Mouse (Mus musculus) limb, embryonic 13.5 days (tissue): Measurements from ENCODE around the gene Med11. TPM values are rescaled to one million over a fixed set of nuclear protein-coding genes. Genes with fewer than 3 reads are reported as not detected.

Experiments used
- ATAC-seq: fragments of 200-750 bp; cut with Nextera tagmentation; 2 replicates; pipeline ENCODE4 v1.8.0; 2017; ENCODE audit warnings: low read depth, moderate number of reproducible peaks, moderate TSS enrichment; ENCODE audit not compliant: low FRiP score
- H3K27ac ChIP-seq: fragments of 300-500 bp; sonication (generic); 2 replicates; pipeline ENCODE4 v1.5.1; 2015; ENCODE audit warnings: inconsistent platforms, mild to moderate bottlenecking, moderate library complexity
- H3K27me3 ChIP-seq: fragments of 300-500 bp; sonication (generic); 2 replicates; pipeline ENCODE4 v1.6.1; 2015; ENCODE audit warnings: mild to moderate bottlenecking, inconsistent platforms
- H3K36me3 ChIP-seq: fragments of 300-500 bp; sonication (generic); 2 replicates; pipeline ENCODE4 v1.6.1; 2015; ENCODE audit warnings: inconsistent platforms, mild to moderate bottlenecking, moderate library complexity
- H3K4me1 ChIP-seq: fragments of 300-500 bp; sonication (generic); 2 replicates; pipeline ENCODE4 v1.6.1; 2015; ENCODE audit warnings: inconsistent platforms
- H3K4me2 ChIP-seq: fragments of 300-500 bp; sonication (generic); replicated peaks from 2 replicates; pipeline ENCODE4 v1.6.1; 2015; ENCODE audit warnings: inconsistent platforms, mild to moderate bottlenecking, moderate library complexity
- H3K4me3 ChIP-seq: fragments of 300-500 bp; sonication (generic); 2 replicates; pipeline ENCODE4 v1.5.1; 2015; ENCODE audit warnings: moderate library complexity, mild to moderate bottlenecking, inconsistent platforms
- H3K9ac ChIP-seq: fragments of 300-500 bp; sonication (generic); 2 replicates; pipeline ENCODE4 v1.6.1; 2015; ENCODE audit warnings: mild to moderate bottlenecking, inconsistent platforms
- H3K9me3 ChIP-seq: fragments of 300-500 bp; sonication (generic); 2 replicates; pipeline ENCODE4 v1.6.1; 2016; ENCODE audit warnings: inconsistent platforms
- WGBS: fragments of 180-500 bp; shearing (Covaris S2); methylation state at CpG from one replicate; pipeline ENCODE4 v1.1.7; 2015; 5-methylcytosine and 5-hydroxymethylcytosine counted together
- microRNA-seq: library from miRNA; unstranded; fragments of <30 nt; microRNA quantifications from one replicate; pipeline ENCODE4, GENCODE M21; 2016
- polyA plus RNA-seq: library from polyadenylated mRNA; unstranded; fragments of >200 nt; fragmentation: Nextera tagmentation; extraction: Ambion mirVana; gene quantifications from 2 replicates; pipeline ENCODE4 v1.2.1, GENCODE M21; 2015

Med11 gene
- polyA plus RNA-seq, 1 experiment from 2014 or later, result 45.9 TPM

DNA sequence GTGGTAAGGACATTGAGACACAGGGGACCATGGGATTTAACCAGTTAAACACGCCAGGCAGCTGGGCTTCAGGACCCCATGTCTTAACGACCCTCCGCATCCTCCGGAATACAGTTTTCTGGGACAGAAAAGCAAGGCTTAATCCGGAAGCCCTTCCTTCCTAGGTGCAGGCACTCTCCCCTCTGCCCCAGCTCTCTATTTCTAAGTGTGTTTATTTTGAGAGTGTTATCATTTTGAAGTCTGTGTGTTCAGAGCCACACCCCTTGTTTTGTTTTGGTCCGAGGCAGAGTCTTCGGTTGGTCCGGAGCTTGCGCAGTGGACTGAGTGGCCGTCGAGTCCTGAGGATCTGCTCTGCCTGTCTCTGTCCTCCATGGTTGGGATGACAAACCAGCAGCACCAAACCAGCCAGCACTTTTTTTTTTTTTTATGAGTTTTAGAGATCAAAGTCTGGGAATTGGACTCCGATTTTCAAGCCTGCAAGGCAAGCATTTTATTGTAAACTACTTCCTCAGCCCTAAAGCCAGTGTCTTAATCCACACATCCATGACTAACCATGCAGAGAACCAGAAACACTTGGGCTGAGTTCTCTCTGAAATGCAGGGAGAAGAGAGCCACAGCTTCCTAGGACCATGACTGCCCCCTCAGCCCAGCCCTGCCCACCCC lies 23.3 kb downstream of the Med11 start:
- Histone ChIP-seq H3K27me3 (no peaks in the 10 kb centered on the region), H3K4me3 (no peak overlapping the region), H3K4me2 (no peak overlapping the region), H3K4me1 (no peaks in the 10 kb centered on the region), H3K36me3 (no peaks in the 10 kb centered on the region), H3K27ac (no peak overlapping the region), H3K9me3 (no peaks in the 10 kb centered on the region), H3K9ac (no peak overlapping the region)
- WGBS, result 67% methylated on average over 12 of the region's 12 CpGs
- ATAC-seq, result no peak

DNA sequence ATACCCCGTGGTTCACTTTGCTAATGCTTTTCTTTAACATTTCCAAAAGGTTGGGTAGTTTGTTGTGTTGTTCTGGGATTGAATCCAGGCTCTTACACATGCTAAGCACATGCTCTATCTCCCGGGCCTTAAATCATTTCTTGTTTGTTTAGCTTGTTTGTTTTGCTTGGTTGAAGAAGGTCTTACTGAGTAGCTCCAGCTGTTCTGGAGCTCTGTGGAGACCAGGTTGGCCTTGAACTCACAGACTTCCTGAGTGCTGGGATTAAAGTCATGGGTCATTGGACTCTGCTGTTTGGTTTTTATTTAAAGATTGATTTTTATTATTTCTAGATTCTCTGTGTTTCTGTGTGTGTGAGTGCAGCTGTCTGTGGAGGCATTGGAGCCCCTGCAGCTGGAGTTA lies 33.8 kb downstream of the Med11 start:
- 59% methylated on average over 2 of the region's 2 CpGs for WGBS
- Histone ChIP-seq H3K27me3 (no peaks in the 10 kb centered on the region), H3K36me3 (no peaks in the 10 kb centered on the region), H3K27ac (no peak overlapping the region), H3K4me3 (no peak overlapping the region), H3K9me3 (no peaks in the 10 kb centered on the region), H3K4me2 (no peak overlapping the region), H3K9ac (no peak overlapping the region), H3K4me1 (no peaks in the 10 kb centered on the region)
- ATAC-seq, result no peak

DNA sequence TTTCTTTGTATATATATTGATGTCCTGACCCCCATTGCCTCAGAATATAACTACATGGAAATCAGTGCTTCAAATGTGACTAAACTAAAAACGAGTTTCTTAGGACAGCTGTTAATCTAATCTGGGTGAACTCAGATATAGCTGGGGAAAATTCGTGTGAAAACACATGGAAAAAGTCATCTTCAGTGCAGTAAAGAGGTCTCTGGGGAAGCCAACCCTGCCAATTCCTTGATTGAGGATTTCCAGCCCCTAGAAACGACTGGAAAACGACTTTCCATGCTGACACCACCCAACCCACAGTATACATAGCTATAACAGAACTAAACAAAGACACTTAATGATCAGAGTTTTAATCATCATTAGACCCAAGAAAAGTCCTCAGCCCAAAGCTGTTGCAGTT lies 36.1 kb downstream of the Med11 start:
- 34% methylated on average over 4 of the region's 4 CpGs for WGBS
- no peak for ATAC-seq
- Histone ChIP-seq H3K36me3 (no peaks in the 10 kb centered on the region), H3K4me3 (no peak overlapping the region), H3K9ac (no peak overlapping the region), H3K27ac (no peak overlapping the region), H3K4me1 (no peaks in the 10 kb centered on the region), H3K27me3 (no peaks in the 10 kb centered on the region), H3K4me2 (no peak overlapping the region), H3K9me3 (peaks cover 5% of the 10 kb centered on the region; the same call in 1 of the 2 replicates)

DNA sequence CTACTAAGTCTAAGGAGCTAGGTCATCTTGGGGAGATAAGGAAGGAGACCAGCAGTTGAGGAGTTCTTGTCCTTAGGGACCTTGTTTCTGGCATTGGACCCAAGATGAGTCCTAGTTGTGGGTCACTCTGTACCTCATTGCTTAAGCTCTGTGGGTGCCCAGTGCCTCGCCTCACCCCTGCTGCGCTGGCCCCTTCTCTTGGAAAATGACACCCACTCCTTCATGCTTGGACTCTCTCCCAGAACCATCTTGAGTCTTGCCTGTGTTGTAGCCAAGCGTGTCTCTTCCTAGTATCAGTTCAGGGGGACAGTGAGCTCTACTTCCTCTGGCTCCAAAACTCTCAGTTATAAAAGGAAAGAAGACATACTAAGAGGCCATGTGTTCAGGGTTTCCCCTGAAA lies 37.4 kb downstream of the Med11 start:
- ATAC-seq, result no peak
- H3K4me2 ChIP-seq, result no peak overlapping the region
- no peaks in the 10 kb centered on the region for H3K36me3 ChIP-seq
- 91% methylated on average over 3 of the region's 3 CpGs for WGBS
- H3K27ac ChIP-seq, result no peak overlapping the region
- H3K4me3 ChIP-seq, result no peak overlapping the region
- no peaks in the 10 kb centered on the region for H3K4me1 ChIP-seq
- H3K9me3 ChIP-seq, result peaks cover 5% of the 10 kb centered on the region; the same call in 1 of the 2 replicates
- H3K9ac ChIP-seq, result no peak overlapping the region
- no peaks in the 10 kb centered on the region for H3K27me3 ChIP-seq

DNA sequence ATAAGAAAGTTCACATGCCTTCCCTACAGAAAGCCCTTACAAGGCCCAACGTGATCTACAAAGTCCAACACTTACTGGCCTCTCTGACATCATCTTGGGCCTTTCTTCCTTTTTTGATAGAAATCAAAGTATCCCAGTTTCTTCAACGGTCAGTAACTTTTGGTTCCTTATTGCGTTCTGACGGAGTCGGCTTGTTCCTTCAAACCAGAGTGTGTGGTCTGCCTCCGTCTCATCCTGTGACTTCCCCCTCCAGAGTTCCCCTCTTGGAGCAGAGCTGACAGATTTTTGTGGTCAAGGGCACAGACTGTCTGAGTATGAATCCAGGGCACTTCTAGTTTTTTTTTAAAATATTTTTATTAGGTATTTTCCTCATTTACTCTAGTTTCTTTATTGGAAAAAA lies 38.0 kb downstream of the Med11 start:
- H3K36me3 ChIP-seq, result no peaks in the 10 kb centered on the region
- H3K9ac ChIP-seq, result no peak overlapping the region
- no peaks in the 10 kb centered on the region for H3K4me1 ChIP-seq
- H3K27ac ChIP-seq, result no peak overlapping the region
- H3K4me3 ChIP-seq, result no peak overlapping the region
- WGBS, result 85% methylated on average over 6 of the region's 6 CpGs
- H3K27me3 ChIP-seq, result no peaks in the 10 kb centered on the region
- ATAC-seq, result no peak
- H3K4me2 ChIP-seq, result no peak overlapping the region
- H3K9me3 ChIP-seq, result peaks cover 5% of the 10 kb centered on the region; the same call in 1 of the 2 replicates

DNA sequence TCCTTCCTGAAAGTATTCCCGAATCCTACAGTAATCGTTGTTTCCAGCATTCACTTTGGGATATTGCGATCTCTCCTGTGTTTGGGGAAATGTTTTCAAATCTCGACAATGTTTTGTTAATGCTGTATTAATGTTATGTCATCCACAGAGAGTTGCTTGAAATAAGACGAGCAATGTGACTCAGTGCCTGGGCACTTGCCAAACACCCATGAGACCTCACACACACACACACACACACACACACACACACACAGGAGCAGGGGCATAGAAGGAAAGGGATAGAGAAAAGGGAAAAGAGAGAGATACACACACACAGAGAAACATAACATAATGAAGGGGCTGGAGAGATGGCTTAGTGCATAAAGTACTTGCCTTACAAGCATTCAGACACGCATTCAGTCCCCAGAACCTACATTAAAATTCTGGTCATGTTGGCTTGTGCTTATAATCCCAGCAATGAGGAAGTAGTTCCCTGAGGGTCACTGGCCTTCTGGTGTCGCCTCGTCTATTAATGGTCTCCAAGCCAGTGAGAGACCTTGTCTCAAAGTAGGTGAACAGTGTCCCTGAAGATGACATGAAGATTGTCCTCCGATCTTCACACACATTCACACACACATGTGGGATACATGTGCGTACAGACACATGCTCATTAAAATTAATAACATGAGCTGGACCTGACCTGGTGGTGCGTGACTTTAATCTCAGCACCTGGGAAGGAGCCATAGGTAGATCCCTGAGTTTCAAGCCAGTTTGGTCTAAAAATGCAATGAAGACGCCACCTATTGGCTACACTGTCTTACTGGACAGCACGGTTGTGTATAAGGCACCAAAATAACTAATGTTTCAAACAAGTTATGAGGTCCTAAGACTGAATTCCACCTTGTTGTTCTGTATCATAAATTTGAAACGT lies 48.1 kb downstream of the Med11 start:
- no peak overlapping the region for H3K9ac ChIP-seq
- no peak overlapping the region for H3K4me2 ChIP-seq
- H3K4me3 ChIP-seq, result no peak overlapping the region
- no peaks in the 10 kb centered on the region for H3K4me1 ChIP-seq
- no peaks in the 10 kb centered on the region for H3K9me3 ChIP-seq
- no peak for ATAC-seq
- no peaks in the 10 kb centered on the region for H3K27me3 ChIP-seq
- H3K36me3 ChIP-seq, result no peaks in the 10 kb centered on the region
- no peak overlapping the region for H3K27ac ChIP-seq
- 71% methylated on average over 14 of the region's 14 CpGs for WGBS

DNA sequence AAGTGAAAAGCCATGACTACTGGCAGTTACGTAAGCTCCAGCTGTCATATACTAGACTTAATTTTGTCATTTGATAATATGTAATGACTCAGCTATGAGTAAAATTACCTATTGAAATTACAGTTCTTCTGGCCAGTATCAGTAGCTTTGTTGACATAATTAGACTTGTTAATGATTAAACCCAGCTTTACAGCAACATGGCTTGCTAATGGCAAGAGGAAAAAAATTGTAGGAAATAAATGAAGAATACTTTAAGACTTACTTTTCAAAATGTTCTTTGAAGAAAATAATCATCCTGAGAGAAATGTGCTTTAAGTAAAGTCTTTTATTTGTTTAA lies 48.7 kb downstream of the Med11 start:
- WGBS, result 87% methylated on average over 1 of the region's 1 CpGs
- Histone ChIP-seq H3K27me3 (no peaks in the 10 kb centered on the region), H3K4me3 (no peak overlapping the region), H3K4me2 (no peak overlapping the region), H3K36me3 (no peaks in the 10 kb centered on the region), H3K9me3 (no peaks in the 10 kb centered on the region), H3K9ac (no peak overlapping the region), H3K27ac (no peak overlapping the region), H3K4me1 (no peaks in the 10 kb centered on the region)
- ATAC-seq, result no peak

DNA sequence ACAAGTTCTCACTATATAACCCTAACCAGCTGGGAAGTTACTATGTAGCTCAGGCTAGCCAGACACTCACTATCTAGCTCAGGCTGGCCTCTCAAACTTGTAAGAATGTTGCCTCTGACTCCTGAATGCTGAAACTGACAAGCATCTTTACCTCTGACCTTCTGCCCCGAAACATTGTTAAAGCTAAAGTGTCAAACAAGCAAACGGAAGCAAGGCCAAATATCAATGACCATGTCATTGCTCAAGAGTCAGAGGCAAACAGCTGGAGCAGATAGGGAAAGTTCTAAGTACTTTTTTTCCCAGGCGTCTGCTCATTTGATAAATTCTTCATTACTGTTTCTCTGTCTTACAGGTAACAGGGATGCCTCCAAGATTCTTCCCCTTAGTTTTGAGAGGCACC lies 50.3 kb downstream of the Med11 start:
- no peak overlapping the region for H3K27ac ChIP-seq
- WGBS, result 66% methylated on average over 3 of the region's 3 CpGs

More for the DNA sequence above, 50.3 kb downstream of the Med11 start:
- no peak overlapping the region for H3K4me2 ChIP-seq
- no peak overlapping the region for H3K9ac ChIP-seq
- no peaks in the 10 kb centered on the region for H3K9me3 ChIP-seq
- no peaks in the 10 kb centered on the region for H3K27me3 ChIP-seq
- no peaks in the 10 kb centered on the region for H3K36me3 ChIP-seq
- no peak overlapping the region for H3K4me3 ChIP-seq
- no peaks in the 10 kb centered on the region for H3K4me1 ChIP-seq
- ATAC-seq, result no peak

Small RNAs within 50 kb of the gene (microRNA-seq; reads per million reads assigned to microRNA genes)
- not detected for gene Mir7115

Other genes starting within 250 kb of the Med11 start
- gene Slc16a11, start 239.2 kb upstream of the Med11 start, polyA plus RNA-seq, result 1.5 and 1.7 TPM in 2 replicates
- gene Slc16a13, start 230.9 kb upstream of the Med11 start, polyA plus RNA-seq, result 10.9 and 11.5 TPM in 2 replicates
- gene Bcl6b, start 222.1 kb upstream of the Med11 start, polyA plus RNA-seq, result 10.0 and 10.3 TPM in 2 replicates
- gene 0610010K14Rik, start 214.0 kb upstream of the Med11 start, polyA plus RNA-seq, result 203 and 209 TPM in 2 replicates
- 11.6 and 12.1 TPM in 2 replicates for gene Gm21988, start 212.1 kb upstream of the Med11 start, polyA plus RNA-seq
- gene Rnasek, start 212.1 kb upstream of the Med11 start, polyA plus RNA-seq, result 152 and 162 TPM in 2 replicates
- 4.1 TPM in 2 replicates for gene Alox12, start 196.6 kb upstream of the Med11 start, polyA plus RNA-seq
- gene Alox12e, start 129.3 kb upstream of the Med11 start, polyA plus RNA-seq, result not detected in 2 replicates
- gene Alox15, start 99.9 kb upstream of the Med11 start, polyA plus RNA-seq, result 0.05 TPM in 1 of 2 replicates, not detected in the other
- gene Pelp1, start 41.9 kb upstream of the Med11 start, polyA plus RNA-seq, result 40.0 and 41.8 TPM in 2 replicates
- 22.8 and 24.1 TPM in 2 replicates for gene Arrb2, start 19.3 kb upstream of the Med11 start, polyA plus RNA-seq
- 0.62 and 0.75 TPM in 2 replicates for gene Zmynd15, start 7.5 kb downstream of the Med11 start, polyA plus RNA-seq
- gene Cxcl16, start 8.1 kb downstream of the Med11 start, polyA plus RNA-seq, result 2.7 and 3.9 TPM in 2 replicates
- gene Tm4sf5, start 53.3 kb downstream of the Med11 start, polyA plus RNA-seq, result 0.29 and 0.74 TPM in 2 replicates
- 0.31 and 0.41 TPM in 2 replicates for gene Vmo1, start 62.7 kb downstream of the Med11 start, polyA plus RNA-seq
- 0.43 and 0.92 TPM in 2 replicates for gene Gltpd2, start 67.3 kb downstream of the Med11 start, polyA plus RNA-seq
- gene Psmb6, start 73.4 kb downstream of the Med11 start, polyA plus RNA-seq, result 828 and 869 TPM in 2 replicates
- gene Gm40193, start 81.0 kb downstream of the Med11 start, polyA plus RNA-seq, result not detected in 2 replicates
- gene Pld2, start 88.1 kb downstream of the Med11 start, polyA plus RNA-seq, result 4.5 and 5.7 TPM in 2 replicates
- 14.1 and 15.5 TPM in 2 replicates for gene Mink1, start 111.0 kb downstream of the Med11 start, polyA plus RNA-seq
- gene 4930544D05Rik, start 163.9 kb downstream of the Med11 start, polyA plus RNA-seq, result not detected in 2 replicates
- not detected in 2 replicates for gene Chrne, start 167.3 kb downstream of the Med11 start, polyA plus RNA-seq
- gene Gp1ba, start 187.2 kb downstream of the Med11 start, polyA plus RNA-seq, result 0.18 and 0.22 TPM in 2 replicates
- gene Rnf167, start 195.3 kb downstream of the Med11 start, polyA plus RNA-seq, result 120 and 129 TPM in 2 replicates
- gene Slc25a11, start 195.6 kb downstream of the Med11 start, polyA plus RNA-seq, result 165 and 173 TPM in 2 replicates
- gene Pfn1, start 202.7 kb downstream of the Med11 start, polyA plus RNA-seq, result 1,638 and 1,674 TPM in 2 replicates
- gene Eno3, start 205.3 kb downstream of the Med11 start, polyA plus RNA-seq, result 52.3 and 57.1 TPM in 2 replicates
- gene Spag7, start 217.5 kb downstream of the Med11 start, polyA plus RNA-seq, result 159 and 165 TPM in 2 replicates
- 11.8 and 15.1 TPM in 2 replicates for gene Camta2, start 236.2 kb downstream of the Med11 start, polyA plus RNA-seq
- 1.6 and 1.8 TPM in 2 replicates for gene Inca1, start 248.2 kb downstream of the Med11 start, polyA plus RNA-seq
- gene Kif1c, start 248.6 kb downstream of the Med11 start, polyA plus RNA-seq, result 3.4 and 3.6 TPM in 2 replicates